Mouse (Mus musculus): ENCODE data around the gene Rassf6.

- TF ChIP-seq CTCF (IDR thresholded peaks at IDR 0.05; ENCODE audit: low read depth, low read length) (no peak), GATA1 (IDR thresholded peaks at IDR 0.05; ENCODE audit: borderline replicate concordance, low read length) (no peak)
Measured at GRCm38 (mm10) chr5:90681842-90682241, 41.4 kb upstream of the Rassf6 start.

All from G1E (cell line).